Mouse (Mus musculus) kidney, postnatal 10 days (tissue): Measurements from ENCODE around the gene Emc1.
"Not testable (repeated sequence)": the region's sequence is repeated elsewhere in the genome, so short reads cannot be mapped to it uniquely, and the experiment has no call there.

ENCODE experiments used
- DNase-seq: peaks from one replicate; pipeline ENCODE4 v3.0.0; 2021; ENCODE audit warnings: mixed read lengths

Gene Emc1

GRCm38 (mm10) chr4:139360761-139361548 is 8.6 kb downstream of the Emc1 start:
- DNase-seq = no peak

GRCm38 (mm10) chr4:139367336-139367735 is 14.9 kb downstream of the Emc1 start:
- DNase-seq = no peak

GRCm38 (mm10) chr4:139368038-139368437 is 15.7 kb downstream of the Emc1 start:
- DNase-seq = no peak

GRCm38 (mm10) chr4:139373130-139373529 is 20.7 kb downstream of the Emc1 start:
- DNase-seq = no peak

- no peak for DNase-seq
These were observed 21.1 kb downstream of the Emc1 start for GRCm38 (mm10) chr4:139373531-139373930.

- no peak for DNase-seq
These were observed 27.3 kb downstream of the Emc1 start for GRCm38 (mm10) chr4:139379719-139380118.

GRCm38 (mm10) chr4:139380207-139380748 is 27.9 kb downstream of the Emc1 start:
- DNase-seq = peak; percentile 100

GRCm38 (mm10) chr4:139380775-139381451 is 28.5 kb downstream of the Emc1 start:
- DNase-seq = peak; percentile 59

- no peak for DNase-seq
These were observed 29.1 kb downstream of the Emc1 start for GRCm38 (mm10) chr4:139381452-139381845.

- DNase-seq = no peak
These were observed 29.8 kb downstream of the Emc1 start for GRCm38 (mm10) chr4:139382231-139382630.

GRCm38 (mm10) chr4:139385841-139386240 is 33.5 kb downstream of the Emc1 start:
- not testable (repeated sequence) for DNase-seq

GRCm38 (mm10) chr4:139386869-139387319 is 34.5 kb downstream of the Emc1 start:
- no peak for DNase-seq

GRCm38 (mm10) chr4:139389557-139389956 is 37.2 kb downstream of the Emc1 start:
- DNase-seq = no peak

- DNase-seq = no peak
These were observed 43.0 kb downstream of the Emc1 start for GRCm38 (mm10) chr4:139395431-139395830.

- no peak for DNase-seq
These were observed 48.1 kb downstream of the Emc1 start for GRCm38 (mm10) chr4:139400487-139400886.

- DNase-seq = no peak
These were observed 50.8 kb downstream of the Emc1 start for GRCm38 (mm10) chr4:139403214-139403613.

- DNase-seq = no peak
These were observed 59.0 kb downstream of the Emc1 start for GRCm38 (mm10) chr4:139411351-139411750.

GRCm38 (mm10) chr4:139417868-139418267 is 65.5 kb downstream of the Emc1 start:
- no peak for DNase-seq

- DNase-seq = no peak
These were observed 69.2 kb downstream of the Emc1 start for GRCm38 (mm10) chr4:139421621-139422020.

GRCm38 (mm10) chr4:139422409-139422808 is 70.0 kb downstream of the Emc1 start:
- no peak for DNase-seq

GRCm38 (mm10) chr4:139423270-139423669 is 70.9 kb downstream of the Emc1 start:
- no peak for DNase-seq
